Mouse (Mus musculus): ENCODE results near the gene Fam222b.

Fam222b gene

DNA sequence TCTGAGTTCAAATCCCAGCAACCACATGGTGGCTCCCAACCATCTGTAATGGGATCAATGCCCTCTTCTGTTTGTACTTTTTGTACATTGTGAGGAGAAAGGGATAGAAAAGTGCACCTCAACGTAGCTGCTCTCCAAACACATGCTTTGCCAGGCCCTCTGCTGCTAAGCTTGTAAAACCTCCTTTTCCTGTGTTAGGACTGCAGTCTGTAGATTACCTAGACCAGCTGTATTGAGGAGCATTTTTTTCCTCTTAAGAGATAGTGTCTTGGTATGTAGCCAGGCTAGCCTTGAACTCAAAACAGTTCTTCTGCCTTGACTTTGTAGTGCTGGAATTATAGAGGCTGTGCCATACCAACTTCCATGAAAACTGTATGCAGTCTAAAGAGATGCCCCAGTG lies 41.7 kb downstream of the Fam222b start:
- no peak for DNase-seq (ENCODE audit: low spot score in 2 of 2)

DNA sequence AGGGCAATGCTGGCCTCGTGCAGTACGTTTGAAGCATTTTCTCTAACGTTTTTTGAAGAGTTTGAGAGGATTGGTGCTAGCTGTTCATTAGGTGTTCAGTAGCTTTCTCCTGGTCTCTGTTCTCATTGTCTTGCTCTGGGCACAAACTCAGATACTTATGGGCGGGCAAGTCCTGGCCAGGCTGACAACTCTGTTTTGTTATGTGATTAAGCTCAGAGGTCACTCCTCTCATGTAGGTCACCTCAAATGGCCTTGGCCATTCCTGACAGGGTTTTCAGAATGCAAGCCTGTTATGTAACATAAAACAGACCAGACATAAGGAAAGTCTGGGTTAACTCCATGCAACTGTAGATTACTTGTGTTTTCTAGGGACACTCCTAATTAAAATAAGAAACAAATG lies 43.1 kb downstream of the Fam222b start:
- no peak for DNase-seq (ENCODE audit: low spot score in 2 of 2)

DNA sequence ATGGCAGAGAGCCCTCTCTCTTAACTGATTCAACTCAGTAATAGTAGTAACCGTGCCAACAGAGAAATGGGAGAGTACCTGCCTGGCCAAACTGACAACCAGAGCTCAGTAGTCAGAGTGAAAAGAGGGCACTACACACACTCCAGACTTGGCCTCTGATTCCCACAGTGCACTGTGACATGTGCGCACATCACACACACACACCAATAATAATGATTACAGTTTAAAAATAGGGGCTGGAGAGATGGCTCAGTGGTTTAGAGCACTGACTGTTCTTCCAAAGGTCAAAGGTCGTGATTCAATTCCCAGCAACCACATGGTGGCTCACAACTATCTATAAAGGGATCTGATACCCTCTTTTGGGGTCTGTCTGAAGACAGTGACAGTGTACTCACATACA lies 43.6 kb downstream of the Fam222b start:
- DNase-seq (ENCODE audit: low spot score in 2 of 2), result no peak

DNA sequence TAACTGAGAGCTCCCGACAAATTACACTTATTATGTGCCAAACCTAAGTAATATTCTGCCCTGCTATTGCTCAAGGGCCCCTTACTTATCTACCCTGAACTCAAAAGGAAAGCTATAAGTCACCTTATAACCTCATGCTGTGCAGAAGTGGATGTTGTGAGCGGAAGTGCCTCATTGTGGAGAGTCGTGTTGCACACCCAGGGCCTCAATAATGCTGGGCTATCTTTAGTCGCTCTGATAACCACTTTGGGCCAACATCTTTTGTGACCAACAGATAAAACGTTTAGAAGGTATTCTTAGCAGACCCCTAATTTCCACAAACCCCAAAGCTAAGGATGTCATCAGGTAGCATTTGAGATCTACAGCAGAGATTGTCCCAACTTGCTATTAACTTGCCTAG lies 46.2 kb downstream of the Fam222b start:
- DNase-seq (ENCODE audit: low spot score in 2 of 2), result no peak

DNA sequence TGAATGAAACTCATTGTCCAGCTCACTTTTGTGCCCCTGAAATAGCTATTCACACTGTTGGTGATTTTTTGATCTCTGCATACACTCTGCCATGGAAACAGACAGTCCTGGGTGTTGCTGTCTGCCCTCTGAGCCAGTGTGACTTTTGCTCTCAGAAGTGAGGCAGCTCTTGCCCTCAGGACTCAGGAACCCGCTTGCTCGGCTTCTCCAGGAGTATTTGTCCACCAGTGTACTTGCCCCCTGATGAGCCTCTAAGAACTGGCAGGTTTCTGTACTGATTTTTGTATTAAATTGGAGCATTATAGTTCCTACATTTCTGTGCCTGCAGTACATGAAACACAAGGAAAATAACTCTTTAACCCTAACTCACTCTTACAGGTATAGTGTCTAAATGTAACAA lies 49.1 kb downstream of the Fam222b start:
- DNase-seq (ENCODE audit: low spot score in 2 of 2), result no peak

DNA sequence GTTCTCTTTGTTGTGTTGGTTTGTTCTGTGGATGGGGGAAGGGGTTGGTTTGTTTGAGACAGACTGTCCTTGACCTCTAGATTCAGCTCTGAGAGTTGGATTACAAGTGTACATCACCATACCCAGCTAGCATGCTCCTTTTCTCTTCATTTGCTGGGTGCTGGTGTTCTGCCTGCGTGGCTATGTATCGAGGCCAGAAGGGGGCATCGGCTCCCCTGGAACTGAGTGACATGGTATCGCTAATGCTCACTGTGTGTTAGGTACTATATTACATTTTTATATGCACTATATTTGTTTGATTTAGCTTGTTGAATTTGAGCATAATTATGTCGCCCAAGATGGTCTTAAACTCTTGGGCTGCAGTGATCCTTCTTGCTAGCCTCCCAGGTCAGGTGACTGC lies 51.7 kb downstream of the Fam222b start:
- no peak for DNase-seq (ENCODE audit: low spot score in 2 of 2)

DNA sequence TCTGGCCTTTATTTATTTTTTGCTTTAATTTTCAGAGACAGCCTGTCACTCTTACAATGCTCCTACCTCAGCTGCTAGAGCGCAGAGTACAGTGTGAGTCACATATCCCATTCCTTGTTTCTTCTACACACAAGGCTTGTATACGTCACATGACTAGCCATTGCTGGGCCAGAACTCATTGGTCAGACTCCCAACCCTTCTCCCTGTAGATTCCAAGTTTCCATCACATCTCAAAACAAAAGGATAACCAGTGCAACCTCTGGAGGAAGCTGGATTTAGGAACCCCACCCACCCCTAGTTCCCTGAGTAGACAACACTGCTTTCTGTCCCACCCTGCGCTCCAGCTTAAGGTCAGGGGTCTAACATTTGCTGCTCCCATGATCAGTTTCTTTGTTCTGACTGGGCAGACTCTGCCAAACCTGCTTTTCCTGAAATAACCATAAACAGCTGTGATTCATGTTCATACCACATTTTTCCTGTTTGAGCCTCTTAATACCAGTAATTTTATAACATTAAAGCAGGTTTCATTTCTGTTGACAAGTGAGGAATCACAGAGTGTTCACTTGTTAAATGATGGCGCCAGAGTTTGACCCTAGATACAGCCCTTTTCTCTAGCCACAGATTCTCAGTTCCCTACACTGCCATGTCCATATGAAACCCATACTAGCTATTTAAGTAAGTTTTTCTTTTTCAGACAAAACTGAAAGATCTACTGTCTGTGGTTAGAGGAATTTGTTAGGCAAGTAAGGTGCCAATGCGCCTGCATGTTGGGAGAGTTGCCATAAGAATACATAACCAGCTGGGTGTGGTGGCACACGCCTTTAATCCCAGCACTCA lies 52.5 kb downstream of the Fam222b start:
- DNase-seq (ENCODE audit: low spot score in 2 of 2), result no peak

DNA sequence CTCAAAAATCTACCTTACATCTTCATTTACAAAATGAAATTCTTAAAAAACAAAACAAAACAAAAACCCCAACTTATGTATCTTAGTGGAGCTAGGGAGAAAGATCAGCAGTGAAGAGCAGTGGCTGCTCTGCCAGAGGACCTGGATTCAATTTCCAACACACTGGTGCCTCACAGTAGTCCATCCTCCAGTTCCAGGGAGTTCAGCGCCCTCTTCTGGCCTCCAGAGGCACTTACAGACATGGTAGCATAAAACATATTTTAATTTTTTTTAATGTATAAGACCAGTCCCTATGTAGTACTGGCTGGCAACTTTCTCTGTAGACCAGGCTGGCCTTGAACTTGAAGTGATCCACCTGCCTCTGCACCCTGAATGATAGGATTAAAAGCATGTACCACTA lies 56.7 kb downstream of the Fam222b start:
- no peak for DNase-seq (ENCODE audit: low spot score in 2 of 2)

DNA sequence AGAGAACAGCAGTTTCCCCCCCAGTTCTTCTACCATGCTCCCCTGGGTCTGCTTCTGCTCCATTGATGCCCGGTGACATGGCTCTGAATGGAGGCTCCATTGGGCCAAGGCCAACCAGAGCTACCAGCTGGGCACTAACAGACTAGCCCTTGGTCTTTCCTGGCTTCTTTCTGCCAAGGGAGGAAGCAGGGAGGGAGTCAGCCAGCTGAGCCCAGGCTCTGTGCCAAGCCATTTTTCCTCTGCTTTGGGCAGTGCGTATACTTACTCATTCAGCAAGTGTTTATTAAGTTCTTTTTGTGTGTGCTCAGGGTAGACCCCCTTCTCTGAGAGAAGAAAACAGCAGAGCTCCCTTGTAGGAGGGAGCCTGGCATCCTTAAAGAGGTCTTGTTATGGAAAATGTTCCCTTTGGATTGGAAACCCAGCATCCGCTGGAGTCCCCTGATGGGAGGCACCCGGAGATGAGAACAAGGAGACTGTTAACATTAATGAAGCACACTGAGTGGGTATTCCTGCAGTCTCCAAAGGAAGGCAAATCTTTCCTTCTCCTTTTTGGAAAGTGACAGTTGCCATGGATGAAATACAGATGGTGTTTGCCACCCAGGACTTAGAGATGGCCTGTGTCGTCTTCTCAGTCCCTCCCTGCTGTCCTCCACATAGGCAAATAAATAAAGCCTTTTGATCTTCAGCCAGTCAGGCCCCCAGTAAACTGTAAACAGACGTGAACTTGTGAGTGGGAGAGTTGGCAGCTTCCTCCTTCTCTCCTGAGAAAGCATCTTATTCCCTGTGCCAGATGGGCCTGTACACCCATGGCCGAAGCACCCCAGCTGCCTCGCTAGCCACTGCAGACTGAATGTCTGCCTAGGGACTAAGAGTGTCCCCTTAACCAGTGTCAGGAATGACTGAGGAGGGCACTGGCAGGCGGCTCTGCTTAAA lies 58.1 kb downstream of the Fam222b start:
- peak; percentile 76 to 88 for DNase-seq (ENCODE audit: low spot score in 2 of 2)

DNA sequence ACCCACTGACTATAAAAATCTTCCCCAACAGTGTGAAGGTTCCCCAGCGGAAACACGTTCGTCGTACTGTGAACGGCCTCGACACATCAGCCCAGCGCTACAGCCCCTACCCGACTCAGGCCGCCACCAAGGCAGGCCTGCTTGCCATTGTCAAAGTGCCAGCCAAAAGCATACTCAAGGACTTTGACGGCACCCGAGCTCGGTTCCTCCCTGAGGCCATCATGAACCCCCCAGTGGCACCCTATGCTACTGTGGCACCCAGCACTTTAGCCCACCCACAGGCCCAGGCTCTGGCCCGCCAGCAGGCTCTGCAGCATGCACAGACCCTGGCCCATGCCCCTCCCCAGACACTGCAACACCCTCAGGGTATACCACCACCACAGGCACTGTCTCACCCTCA lies 59.3 kb downstream of the Fam222b start:
- DNase-seq (ENCODE audit: low spot score in 2 of 2), result no peak

DNA sequence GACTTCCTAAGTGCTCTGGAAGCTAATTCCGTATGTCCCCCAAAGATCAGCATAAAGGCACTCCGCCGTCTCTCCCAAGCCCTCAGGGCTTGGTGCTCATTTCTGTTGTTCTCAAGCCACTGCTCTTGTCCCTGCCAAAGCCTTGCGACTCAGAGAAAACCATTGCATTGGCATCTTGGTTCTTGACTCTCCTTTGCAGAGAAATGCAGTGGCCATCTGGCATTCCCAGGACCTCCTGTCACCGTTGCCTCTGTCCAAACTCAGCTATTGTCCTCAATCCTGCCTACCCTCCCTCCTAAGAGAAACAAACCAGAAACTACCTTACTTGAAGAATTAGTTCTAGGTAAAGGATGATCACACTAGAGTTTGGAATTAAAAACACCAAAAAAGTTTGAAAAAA lies 61.2 kb downstream of the Fam222b start:
- DNase-seq (ENCODE audit: low spot score in 2 of 2), result no peak

DNA sequence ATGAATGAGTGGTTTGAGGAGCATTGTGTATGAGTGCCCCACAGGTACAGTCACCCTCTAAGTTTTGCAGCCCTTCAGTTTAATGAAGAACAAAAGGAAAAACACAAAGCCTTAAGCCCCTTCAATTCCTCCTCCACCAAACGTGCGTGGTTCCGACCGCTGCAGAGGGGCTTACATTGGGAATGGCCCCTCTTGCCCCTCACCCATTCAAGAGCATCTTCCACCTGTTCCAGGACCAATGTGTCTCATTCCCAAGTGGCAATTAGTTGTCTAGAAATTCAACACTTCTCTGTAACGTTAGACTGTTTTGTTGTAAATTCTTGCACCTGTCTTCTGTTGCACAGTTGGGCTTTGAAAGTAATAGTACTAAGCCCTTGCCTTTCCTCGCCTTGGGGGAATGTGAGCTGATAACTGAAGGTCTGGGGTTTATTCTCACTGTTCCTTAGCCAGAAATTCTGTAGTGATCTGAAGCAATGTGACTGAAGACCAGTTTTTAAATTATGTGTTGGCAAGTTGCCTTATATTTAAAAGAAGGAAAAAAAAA lies 61.8 kb downstream of the Fam222b start:
- no peak for DNase-seq (ENCODE audit: low spot score in 2 of 2)

DNA sequence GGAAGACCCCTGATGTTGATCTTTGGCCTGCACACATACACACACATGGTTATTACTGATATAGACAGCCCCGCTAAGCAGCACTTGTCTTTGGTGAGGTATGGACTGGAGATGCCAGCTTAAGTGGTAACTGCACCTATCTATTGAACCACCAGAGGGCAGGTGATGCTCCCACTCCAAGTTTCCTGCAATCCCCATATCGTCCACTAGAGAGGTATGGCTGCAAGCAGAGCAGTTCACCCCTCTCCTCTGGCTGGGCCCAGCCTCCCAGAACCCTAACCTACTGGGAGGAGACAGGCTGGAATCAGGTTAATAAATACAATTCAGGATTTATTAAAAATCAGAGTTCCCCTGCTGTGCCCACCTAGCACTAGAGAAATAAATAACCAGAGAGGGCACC lies 64.6 kb downstream of the Fam222b start:
- peak; percentile 63 to 86 for DNase-seq (ENCODE audit: low spot score in 2 of 2)

DNA sequence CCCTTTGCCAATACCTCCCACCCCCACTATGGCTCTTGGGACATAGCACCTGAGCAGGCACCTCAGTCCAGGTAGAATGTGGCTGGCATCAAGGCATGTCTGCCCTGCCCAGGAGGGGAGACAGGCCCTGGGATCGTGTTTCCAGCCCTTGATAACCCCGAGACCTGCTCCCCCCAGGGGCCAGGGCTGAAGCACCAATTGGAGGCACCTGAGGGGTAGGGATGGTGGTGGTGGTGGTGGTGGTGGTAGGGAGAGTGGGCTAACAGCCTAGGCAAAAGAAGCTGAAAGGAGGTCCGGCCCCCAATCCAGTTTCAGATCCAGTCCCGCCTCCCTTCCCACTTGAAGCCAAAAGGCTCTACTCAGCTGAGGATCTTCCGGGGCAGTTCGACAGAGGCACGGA lies 65.1 kb downstream of the Fam222b start:
- no peak for DNase-seq (ENCODE audit: low spot score in 2 of 2)

DNA sequence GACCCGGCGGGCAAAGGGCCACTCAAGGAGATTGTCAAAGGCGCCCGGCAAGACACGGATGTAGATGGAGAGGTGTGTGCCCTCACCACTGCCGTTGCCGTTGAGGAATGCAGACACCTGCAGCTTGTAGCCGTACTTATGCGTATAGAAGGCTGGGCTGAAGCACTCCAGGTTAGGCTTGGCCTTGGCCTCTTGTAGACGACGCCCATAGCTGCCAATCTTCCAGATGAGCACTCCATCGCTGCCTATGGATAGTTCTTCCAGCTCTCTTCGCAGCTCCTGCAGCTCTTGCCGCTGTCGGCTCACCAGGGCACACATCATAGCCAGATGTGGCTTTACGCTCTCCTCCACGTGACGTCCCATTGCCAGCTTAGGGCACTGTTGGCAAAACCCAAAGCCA lies 65.7 kb downstream of the Fam222b start:
- no peak for DNase-seq (ENCODE audit: low spot score in 2 of 2)

DNA sequence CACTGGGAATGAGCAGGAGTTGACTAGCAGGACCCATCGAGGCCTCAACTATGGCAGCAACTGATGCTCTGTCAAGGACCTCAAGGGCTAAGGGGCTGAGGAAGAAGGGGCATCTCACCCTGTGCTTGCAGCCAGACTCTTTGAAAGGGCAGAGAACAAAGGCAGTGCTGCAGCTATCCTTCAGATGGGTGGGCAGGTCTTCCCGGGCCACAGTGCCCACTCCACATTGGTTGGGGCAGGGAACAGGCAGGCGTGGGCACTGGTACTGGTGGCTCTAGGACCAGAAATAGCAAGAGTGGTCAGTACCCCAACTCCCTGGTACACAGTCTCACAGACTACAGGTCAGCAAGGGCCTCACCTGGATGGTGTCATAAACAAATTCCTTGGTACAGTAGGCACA lies 66.2 kb downstream of the Fam222b start:
- no peak for DNase-seq (ENCODE audit: low spot score in 2 of 2)

DNA sequence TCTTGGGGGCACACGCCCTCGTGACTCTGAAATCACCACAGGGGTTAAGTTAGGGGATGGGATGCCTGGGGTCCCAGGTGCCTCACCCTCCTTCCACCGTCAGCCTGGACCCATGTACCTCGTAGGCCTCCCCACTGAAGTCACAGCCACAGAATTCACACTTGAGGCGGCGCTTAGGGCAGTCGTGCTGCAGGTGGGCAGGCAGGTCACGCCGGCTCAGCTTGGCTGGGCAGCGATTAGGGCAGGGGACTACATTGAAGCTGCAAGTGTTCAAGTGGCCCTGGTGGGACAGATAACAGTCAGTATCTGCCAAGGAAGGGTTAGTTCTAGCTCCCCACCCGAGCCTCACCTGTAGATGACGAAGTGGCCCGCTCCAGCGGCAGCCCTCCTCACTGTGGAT lies 66.7 kb downstream of the Fam222b start:
- DNase-seq (ENCODE audit: low spot score in 2 of 2), result no peak

DNA sequence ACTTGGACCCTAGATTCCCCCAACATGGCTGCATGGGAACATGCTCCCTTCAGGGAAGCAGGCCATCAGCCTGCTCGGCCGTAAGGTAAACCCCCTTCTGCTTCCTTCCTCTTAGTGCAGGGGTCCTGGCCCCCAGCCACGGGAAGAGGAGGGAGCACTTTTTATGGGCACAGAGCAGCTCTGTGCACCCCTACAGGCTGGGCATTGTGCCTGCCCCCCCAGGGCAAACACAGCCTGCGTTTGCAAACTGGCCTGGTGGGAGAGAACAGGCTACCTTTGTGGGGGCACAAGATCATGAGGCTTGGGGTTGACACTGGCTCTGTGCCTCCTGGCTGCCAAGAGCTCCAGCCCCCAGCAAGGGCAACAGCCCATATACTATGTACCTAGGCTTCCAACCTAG lies 67.5 kb downstream of the Fam222b start:
- DNase-seq (ENCODE audit: low spot score in 2 of 2), result no peak

DNA sequence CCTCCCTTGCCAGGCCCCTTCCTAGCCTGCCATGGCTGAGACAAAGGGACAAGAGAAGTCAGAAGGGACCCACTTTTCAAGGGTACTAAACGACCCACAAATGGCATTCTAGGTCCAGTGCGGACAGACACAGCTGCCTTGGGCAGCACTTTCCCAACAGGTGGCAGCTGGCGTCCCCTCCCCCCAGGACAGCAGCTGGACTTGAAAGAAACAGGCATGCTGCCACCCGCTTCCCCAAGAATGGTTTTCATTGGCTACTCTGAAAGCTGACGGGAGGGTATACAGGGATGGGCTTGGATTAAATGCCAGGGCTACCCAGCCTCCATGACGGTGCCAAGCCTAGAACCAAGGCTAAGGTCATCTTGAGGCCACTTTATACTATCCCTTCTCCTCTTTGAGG lies 68.0 kb downstream of the Fam222b start:
- DNase-seq (ENCODE audit: low spot score in 2 of 2), result peak in 1 of 2 experiments; percentile 60

DNA sequence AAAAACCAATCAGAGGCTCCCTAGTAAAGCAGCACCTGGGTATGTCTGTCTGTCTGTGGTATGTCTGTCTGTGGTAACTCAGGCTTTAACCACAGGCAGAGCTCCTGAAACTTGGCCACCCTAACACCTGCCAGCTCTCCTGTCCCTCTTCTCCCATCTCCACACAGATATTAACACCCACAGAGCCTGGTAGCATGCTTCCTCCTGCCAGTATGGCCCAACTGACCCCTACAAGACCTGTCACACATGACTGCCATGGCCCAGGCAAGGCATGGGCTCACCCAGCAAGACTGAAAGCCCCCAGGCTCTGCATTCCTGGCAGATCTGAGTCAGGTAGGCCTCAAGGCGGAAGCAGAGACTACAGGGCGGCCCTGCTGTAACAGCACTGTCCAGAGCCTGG lies 68.6 kb downstream of the Fam222b start:
- DNase-seq (ENCODE audit: low spot score in 2 of 2), result no peak

DNA sequence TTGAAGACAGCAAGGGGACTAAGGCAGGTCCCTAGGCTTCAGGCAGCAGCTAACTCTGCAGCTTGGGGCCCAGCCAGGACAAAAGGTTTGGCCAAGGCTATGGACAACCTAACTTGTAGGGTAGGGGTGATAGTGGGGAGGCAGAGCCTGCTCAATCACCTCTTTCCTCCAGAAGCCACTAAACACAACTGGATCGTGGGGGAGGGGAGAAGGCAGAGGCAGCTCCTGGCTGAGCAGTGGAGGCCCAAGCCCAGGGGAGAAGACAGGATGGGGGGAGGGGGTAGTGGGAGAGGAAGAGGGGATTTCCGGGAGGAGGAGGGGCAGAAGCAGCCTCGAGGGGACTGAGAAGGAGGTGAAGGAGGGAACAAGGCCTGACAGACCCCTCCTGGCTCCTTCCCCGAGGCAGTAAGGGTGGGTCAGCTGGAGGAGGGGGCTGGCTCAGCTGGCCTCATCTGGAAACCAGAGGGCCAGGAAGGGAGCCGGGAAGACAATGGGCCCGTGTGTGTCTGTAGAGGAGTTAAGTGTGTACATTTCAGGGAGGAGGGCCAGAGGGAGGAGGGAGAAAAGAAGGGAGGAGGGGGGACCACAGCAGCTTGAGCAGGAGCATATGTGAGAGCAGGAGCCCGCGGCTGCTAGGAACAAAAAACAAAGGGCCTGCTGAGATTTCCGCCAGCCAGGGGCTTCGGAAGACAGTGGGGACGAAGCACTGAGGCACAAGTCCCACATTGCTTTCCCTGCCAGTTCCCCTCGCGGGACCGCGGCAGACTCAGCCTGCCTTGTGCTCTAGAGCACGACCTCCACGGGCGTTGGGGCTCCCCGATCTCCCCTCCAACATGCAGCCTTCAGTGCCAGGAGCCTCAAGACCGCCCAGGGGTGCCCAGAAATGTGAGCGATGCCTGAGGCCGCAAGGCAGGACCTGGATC lies 69.5 kb downstream of the Fam222b start:
- no peak for DNase-seq (ENCODE audit: low spot score in 2 of 2)

DNA sequence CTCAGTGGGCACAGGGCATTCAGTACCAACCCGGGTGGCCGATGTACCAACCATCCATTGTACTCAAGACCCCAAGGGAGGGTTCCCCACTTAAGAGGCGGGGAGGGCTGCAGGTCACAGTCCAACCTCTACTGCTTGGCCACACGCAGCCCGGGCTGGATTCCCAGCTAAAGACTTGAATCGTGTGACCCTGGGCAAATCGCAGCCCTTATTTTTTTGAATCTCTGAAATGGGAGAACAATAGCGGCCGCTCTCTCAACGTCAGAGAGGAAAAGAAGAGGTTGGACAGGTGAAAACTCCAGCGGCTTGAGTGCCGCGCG lies 70.1 kb downstream of the Fam222b start:
- DNase-seq (ENCODE audit: low spot score in 2 of 2), result no peak
